Mouse (Mus musculus) lung, embryonic 14.5 days (tissue): ENCODE data around the gene Chrm2. TPM values are rescaled to one million over a fixed set of nuclear protein-coding genes. Genes with fewer than 3 reads are reported as not detected.

ENCODE experiments used
- ATAC-seq: fragments of 200-750 bp; cut with Nextera tagmentation; 2 replicates; pipeline ENCODE4 v1.8.0; 2017; ENCODE audit warnings: mild to moderate bottlenecking, moderate TSS enrichment, moderate library complexity; ENCODE audit not compliant: insufficient read depth
- DNase-seq: peaks from one replicate; pipeline ENCODE4 v3.0.0-alpha.2; 2015
- H3K27ac ChIP-seq: fragments of 300-500 bp; sonication (generic); 2 replicates; pipeline ENCODE4 v1.5.1; 2014; ENCODE audit warnings: low read depth, mild to moderate bottlenecking, moderate library complexity
- H3K27me3 ChIP-seq: fragments of 300-500 bp; sonication (generic); 2 replicates; pipeline ENCODE4 v1.6.1; 2014; ENCODE audit warnings: low read length, control low read depth; ENCODE audit not compliant: insufficient read depth
- H3K36me3 ChIP-seq: fragments of 300-500 bp; sonication (generic); 2 replicates; pipeline ENCODE4 v1.6.1; 2014; ENCODE audit warnings: control low read depth; ENCODE audit not compliant: insufficient read depth
- H3K4me1 ChIP-seq: fragments of 300-500 bp; sonication (generic); 2 replicates; pipeline ENCODE4 v1.6.1; 2014; ENCODE audit warnings: antibody characterized with exemption, control low read depth; ENCODE audit not compliant: insufficient read depth
- H3K4me2 ChIP-seq: fragments of 300-500 bp; sonication (generic); 2 replicates; pipeline ENCODE4 v1.6.1; 2014; ENCODE audit warnings: mild to moderate bottlenecking
- H3K4me3 ChIP-seq: fragments of 300-500 bp; sonication (generic); 2 replicates; pipeline ENCODE4 v1.5.1; 2014; ENCODE audit warnings: low read depth, low read length
- H3K9ac ChIP-seq: fragments of 300-500 bp; sonication (generic); 2 replicates; pipeline ENCODE4 v1.6.1; 2014
- H3K9me3 ChIP-seq: fragments of 300-500 bp; sonication (generic); 2 replicates; pipeline ENCODE4 v1.6.1; 2016; ENCODE audit warnings: low read depth, low read length, control low read depth
- CTCF ChIP-seq: IDR thresholded peaks from 2 replicates; pipeline ENCODE4 v1.5.1; 2016; ENCODE audit warnings: antibody characterized with exemption, low read depth
- WGBS: fragments of 180-500 bp; shearing (Covaris S2); extraction: QIAGEN DNeasy Blood & Tissue Kit; methylation state at CpG from one replicate; pipeline ENCODE4 v1.1.7; 2014; 5-methylcytosine and 5-hydroxymethylcytosine counted together
- polyA plus RNA-seq: library from polyadenylated mRNA; unstranded; fragments of >200 nt; fragmentation: Nextera tagmentation; extraction: Ambion mirVana; gene quantifications from 2 replicates; pipeline ENCODE4 v1.2.1, GENCODE M21; 2014

Chrm2 gene
- polyA plus RNA-seq, 1 experiment from 2014 or later: 3.5 TPM

GRCm38 (mm10) chr6:36393705-36394104, 5.8 kb downstream of the Chrm2 start:
- Histone ChIP-seq H3K9ac (no peak overlapping the region), H3K4me2 (no peak overlapping the region), H3K36me3 (no peaks in the 10 kb centered on the region), H3K27me3 (peaks cover 13% of the 10 kb centered on the region), H3K9me3 (no peaks in the 10 kb centered on the region), H3K27ac (no peak overlapping the region), H3K4me3 (no peak overlapping the region), H3K4me1 (peaks cover 3% of the 10 kb centered on the region; the same call in 1 of the 2 replicates)
- peak; percentile 60 for TF ChIP-seq CTCF
- 56% methylated on average over 4 of the region's 4 CpGs for WGBS
- peak; percentile 50 for DNase-seq
- no peak for ATAC-seq

- Histone ChIP-seq H3K9ac (no peak overlapping the region), H3K27me3 (no peaks in the 10 kb centered on the region), H3K4me3 (no peak overlapping the region), H3K9me3 (no peaks in the 10 kb centered on the region), H3K4me1 (no peaks in the 10 kb centered on the region), H3K27ac (peak overlapping the region; percentile 43; the same call in 1 of the 2 replicates), H3K4me2 (no peak overlapping the region), H3K36me3 (no peaks in the 10 kb centered on the region)
- no peak for TF ChIP-seq CTCF
- peak; percentile 38; the same call in 1 of the 2 replicates for ATAC-seq
- WGBS: 18% methylated on average over 5 of the region's 5 CpGs
- peak; percentile 63 for DNase-seq
Observed at GRCm38 (mm10) chr6:36405139-36405538, 17.3 kb downstream of the Chrm2 start.

- no peak for TF ChIP-seq CTCF
- no peak overlapping the region for H3K9ac ChIP-seq
- H3K4me2 ChIP-seq: no peak overlapping the region
- no peaks in the 10 kb centered on the region for H3K4me1 ChIP-seq
- no peak for ATAC-seq
- H3K4me3 ChIP-seq: no peak overlapping the region
- no peaks in the 10 kb centered on the region for H3K27me3 ChIP-seq
- no peaks in the 10 kb centered on the region for H3K36me3 ChIP-seq
- no peaks in the 10 kb centered on the region for H3K9me3 ChIP-seq
- H3K27ac ChIP-seq: no peak overlapping the region
- no peak for DNase-seq
Observed at GRCm38 (mm10) chr6:36409016-36409415, 21.1 kb downstream of the Chrm2 start.

GRCm38 (mm10) chr6:36410057-36410456, 22.2 kb downstream of the Chrm2 start:
- Histone ChIP-seq H3K4me3 (no peak overlapping the region), H3K9ac (no peak overlapping the region), H3K27me3 (no peaks in the 10 kb centered on the region), H3K4me1 (no peaks in the 10 kb centered on the region), H3K27ac (no peak overlapping the region), H3K36me3 (no peaks in the 10 kb centered on the region), H3K9me3 (no peaks in the 10 kb centered on the region), H3K4me2 (no peak overlapping the region)
- no peak for TF ChIP-seq CTCF
- DNase-seq (no peak), ATAC-seq (no peak)
- 75% methylated on average over 2 of the region's 2 CpGs for WGBS

GRCm38 (mm10) chr6:36419716-36420115, 31.8 kb downstream of the Chrm2 start:
- H3K27me3 ChIP-seq: no peaks in the 10 kb centered on the region
- H3K4me3 ChIP-seq: no peak overlapping the region
- no peaks in the 10 kb centered on the region for H3K36me3 ChIP-seq
- no peaks in the 10 kb centered on the region for H3K4me1 ChIP-seq
- TF ChIP-seq CTCF: no peak
- no peaks in the 10 kb centered on the region for H3K9me3 ChIP-seq
- DNase-seq (no peak), ATAC-seq (no peak)
- no peak overlapping the region for H3K9ac ChIP-seq
- WGBS: 25% methylated on average over 2 of the region's 2 CpGs
- H3K4me2 ChIP-seq: no peak overlapping the region
- no peak overlapping the region for H3K27ac ChIP-seq

- H3K27me3 ChIP-seq: no peaks in the 10 kb centered on the region
- H3K36me3 ChIP-seq: no peaks in the 10 kb centered on the region
- H3K9me3 ChIP-seq: no peaks in the 10 kb centered on the region
- H3K27ac ChIP-seq: no peak overlapping the region
- no peak for TF ChIP-seq CTCF
- H3K4me2 ChIP-seq: no peak overlapping the region
- no peak overlapping the region for H3K4me3 ChIP-seq
- WGBS: 83% methylated on average over 6 of the region's 6 CpGs
- H3K4me1 ChIP-seq: no peaks in the 10 kb centered on the region
- no peak for DNase-seq
- no peak for ATAC-seq
- no peak overlapping the region for H3K9ac ChIP-seq
Observed at GRCm38 (mm10) chr6:36437964-36438363, 50.1 kb downstream of the Chrm2 start.

- Histone ChIP-seq H3K9ac (no peak overlapping the region), H3K27ac (no peak overlapping the region), H3K36me3 (no peaks in the 10 kb centered on the region), H3K4me1 (no peaks in the 10 kb centered on the region), H3K4me2 (no peak overlapping the region), H3K9me3 (no peaks in the 10 kb centered on the region), H3K27me3 (no peaks in the 10 kb centered on the region), H3K4me3 (no peak overlapping the region)
- TF ChIP-seq CTCF: no peak
- WGBS: 64% methylated on average over 2 of the region's 2 CpGs
- ATAC-seq (no peak), DNase-seq (no peak)
Observed at GRCm38 (mm10) chr6:36439218-36439617, 51.3 kb downstream of the Chrm2 start.

- no peak for ATAC-seq
- TF ChIP-seq CTCF: no peak
- Histone ChIP-seq H3K9ac (no peak overlapping the region), H3K27ac (no peak overlapping the region), H3K4me1 (no peaks in the 10 kb centered on the region), H3K4me3 (no peak overlapping the region), H3K9me3 (no peaks in the 10 kb centered on the region), H3K27me3 (no peaks in the 10 kb centered on the region), H3K4me2 (no peak overlapping the region), H3K36me3 (no peaks in the 10 kb centered on the region)
- DNase-seq: peak; percentile 8
Observed at GRCm38 (mm10) chr6:36451480-36451879, 63.6 kb downstream of the Chrm2 start.
